Mouse (Mus musculus) T-helper 1 cell (primary cell): Measurements from ENCODE around the gene Baiap3.
"Not testable (repeated sequence)": the region's sequence is repeated elsewhere in the genome, so short reads cannot be mapped to it uniquely, and the experiment has no call there.

Experiments
- in situ Hi-C: fragments of 300-600 bp; cut with MboI, MseI; formaldehyde crosslinking; loops from one replicate; pipeline ENCODE4 v1.15.1; 2025; ENCODE audit warnings: high pct_unique_total_duplicates

The Baiap3 gene

DNA sequence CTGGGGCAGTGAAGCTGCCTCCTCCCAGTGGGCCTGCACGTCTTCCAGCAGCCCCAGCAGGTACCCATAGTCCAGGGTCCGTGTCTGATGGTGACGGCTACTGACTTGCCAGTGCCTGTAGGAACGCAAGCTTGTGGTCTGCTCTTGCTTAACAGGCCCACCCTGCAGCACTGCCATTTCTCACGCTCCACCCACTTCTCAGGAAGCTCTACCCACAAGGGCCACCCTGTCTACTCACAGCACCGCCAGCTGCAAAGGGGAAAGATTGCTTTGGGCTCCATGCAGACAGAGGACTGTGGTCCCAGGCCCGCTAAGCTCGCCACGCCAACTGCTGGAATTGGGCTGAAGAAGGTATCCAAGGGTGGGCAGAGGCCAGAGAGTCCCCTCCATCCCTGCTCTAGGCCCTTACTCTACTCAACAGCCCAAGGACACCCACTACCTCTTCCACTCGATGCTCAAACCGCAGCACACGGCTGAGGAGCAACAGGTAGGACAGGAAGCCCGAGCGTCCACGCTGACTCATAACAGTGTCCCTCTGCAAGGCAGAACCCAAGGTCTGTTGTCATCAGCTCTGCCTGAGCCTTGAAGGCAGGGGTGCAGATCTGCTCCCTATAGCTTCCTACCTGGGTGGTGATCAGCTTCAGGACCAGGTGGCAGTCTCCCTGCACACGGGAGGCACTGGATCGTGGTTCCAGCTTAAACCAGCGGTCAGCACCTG lies 8.0 kb downstream of the Baiap3 start:
- in situ Hi-C loops, result no loop called here

GRCm38 (mm10) chr17:25244239-25244638 lies 11.9 kb downstream of the Baiap3 start:
- in situ Hi-C loops, result no loop called here

DNA sequence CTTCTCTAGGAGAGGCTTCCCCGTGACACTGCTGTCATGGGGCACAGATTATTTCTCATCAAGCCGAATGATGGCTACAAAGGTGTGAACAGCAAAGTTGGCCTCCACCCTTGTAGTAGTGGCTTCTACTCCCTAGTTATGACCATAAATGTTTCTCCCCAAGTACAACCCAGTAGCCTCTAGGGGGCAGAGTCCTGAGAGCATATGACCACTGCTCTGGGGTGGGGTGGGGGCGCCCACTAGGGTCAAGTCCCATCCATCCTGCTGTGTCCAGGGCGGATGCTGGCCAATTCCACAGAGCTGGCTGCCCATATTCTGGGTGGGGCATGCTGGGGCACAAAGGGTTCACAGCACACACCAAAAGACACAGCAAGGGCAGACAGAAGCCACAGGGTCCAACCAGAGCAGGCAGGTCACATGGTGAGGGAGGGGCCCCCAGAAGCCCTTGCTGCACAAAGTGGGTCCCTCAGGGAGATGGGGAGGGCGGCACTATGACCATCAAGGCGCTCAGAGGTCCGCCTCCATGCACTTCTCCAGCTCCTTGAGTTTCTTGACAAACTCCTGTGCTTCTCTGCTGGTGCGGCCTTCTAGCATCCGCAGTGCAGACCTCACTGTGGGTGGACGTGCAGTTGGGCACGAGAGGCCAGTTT lies 12.9 kb downstream of the Baiap3 start:
- in situ Hi-C loops, result no loop called here

GRCm38 (mm10) chr17:25239695-25240636 lies 16.2 kb downstream of the Baiap3 start, which contains the start of the genes Gnptg and Tsr3:
TSS of gene Gnptg (minus strand) at chr17:25240124.
TSS of gene Tsr3 (plus strand) at chr17:25240170.
- in situ Hi-C loops, result no loop called here

GRCm38 (mm10) chr17:25235635-25236034 lies 20.5 kb downstream of the Baiap3 start:
- in situ Hi-C loops, result no loop called here

DNA sequence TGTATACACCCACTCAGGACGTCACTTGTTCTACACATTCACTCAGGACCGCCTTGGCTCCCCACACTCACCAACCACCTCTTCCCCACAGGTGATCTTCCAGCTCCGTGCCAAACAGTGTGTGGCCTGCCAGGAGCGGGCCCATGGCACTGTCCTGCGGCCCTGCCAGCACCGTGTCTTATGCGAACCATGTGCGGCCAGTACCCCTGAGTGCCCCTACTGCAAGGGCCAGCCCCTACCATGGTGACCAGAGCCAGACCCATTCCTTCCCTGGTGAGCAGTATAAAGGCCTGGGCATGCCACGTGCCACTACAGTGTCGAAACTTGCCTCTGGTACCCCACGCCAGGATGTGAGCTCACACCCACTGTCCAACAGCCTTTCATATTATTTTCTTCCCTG lies 24.5 kb downstream of the Baiap3 start:
- in situ Hi-C loops, result not testable (repeated sequence)

GRCm38 (mm10) chr17:25230700-25231099 lies 25.5 kb downstream of the Baiap3 start:
- in situ Hi-C loops, result no loop called here

DNA sequence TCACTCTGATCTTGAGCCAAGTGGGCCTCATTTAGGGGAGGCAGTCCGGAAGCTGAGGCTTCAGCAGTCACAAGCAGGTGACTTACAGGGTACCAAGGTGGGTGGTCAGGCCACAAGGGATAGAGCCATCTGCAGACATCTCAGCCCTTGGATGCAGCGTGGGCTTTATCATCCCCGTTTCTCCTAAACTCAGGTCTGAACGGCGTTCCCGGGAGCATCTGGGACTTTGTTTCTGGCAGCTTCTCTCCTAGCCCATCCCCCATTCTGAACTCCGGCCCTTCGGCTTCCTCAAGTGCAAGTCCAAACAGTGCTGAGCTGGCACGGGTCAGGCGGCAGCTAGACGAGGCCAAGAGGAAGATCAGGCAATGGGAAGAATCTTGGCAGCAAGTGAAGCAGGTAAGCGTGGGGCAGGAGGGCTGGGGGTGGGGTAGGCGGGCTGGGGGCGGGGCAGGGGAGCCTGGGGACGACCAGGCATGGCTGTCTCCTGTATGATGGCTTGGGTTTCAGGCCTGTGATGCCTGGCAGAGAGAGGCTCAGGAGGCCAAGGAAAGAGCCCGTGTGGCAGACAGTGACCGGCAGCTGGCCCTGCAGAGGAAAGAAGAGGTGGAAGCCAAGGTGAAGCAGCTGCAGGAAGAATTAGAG lies 26.0 kb downstream of the Baiap3 start:
- in situ Hi-C loops, result not testable (repeated sequence)

DNA sequence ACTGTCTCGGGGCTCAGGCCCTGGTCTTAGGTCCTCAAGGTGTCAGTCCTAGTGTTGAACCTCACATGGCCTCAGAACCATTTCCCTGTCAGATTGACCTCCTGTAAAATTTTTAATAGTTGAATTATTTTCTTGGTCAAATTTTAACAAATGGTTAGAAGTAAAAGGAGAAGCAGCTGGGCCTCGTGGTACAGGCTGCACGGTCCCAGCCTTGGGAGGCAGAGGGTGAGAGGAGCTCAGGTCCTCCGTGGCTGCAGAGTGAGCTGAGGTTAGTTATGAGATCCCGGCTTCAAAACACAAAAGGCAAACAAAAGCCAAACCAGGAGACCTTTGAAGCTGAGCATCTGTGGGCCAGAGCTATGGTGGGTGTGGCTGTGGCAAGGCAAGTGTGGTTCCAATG lies 28.2 kb downstream of the Baiap3 start:
- in situ Hi-C loops, result loop anchor here (10.0 kb wide), 1 partner anchor 683 kb away; the partner anchor contains the start of gene Pkd1

DNA sequence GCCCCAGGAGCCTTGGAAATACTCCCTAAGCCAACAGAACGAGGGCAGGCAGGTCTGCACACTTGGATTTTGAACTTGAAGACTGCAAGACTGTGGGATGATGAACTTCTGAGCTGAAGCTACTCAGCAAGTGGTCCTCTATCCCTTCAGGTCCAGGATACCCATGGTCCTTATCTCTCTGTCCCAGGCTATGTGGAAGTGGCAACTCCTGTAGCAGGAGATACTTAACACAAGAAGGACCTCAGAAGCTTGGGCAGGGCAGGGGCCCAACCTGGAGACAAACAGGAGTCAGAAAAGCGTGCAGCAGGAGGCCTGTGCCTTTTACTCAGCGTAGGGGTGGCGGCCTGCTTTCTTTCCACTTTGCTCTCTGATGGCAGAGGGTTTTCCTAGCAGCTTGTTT lies 30.5 kb downstream of the Baiap3 start:
- in situ Hi-C loops, result loop anchor here (10.0 kb wide), 1 partner anchor 681 kb away; the partner anchor contains the start of gene Pkd1

GRCm38 (mm10) chr17:25224586-25225222 lies 31.5 kb downstream of the Baiap3 start:
- in situ Hi-C loops, result loop anchor here (5.0 to 10.0 kb wide), 2 partner anchors 48 to 680 kb away; partner anchors contain the start of genes Pkd1 and Ube2i

DNA sequence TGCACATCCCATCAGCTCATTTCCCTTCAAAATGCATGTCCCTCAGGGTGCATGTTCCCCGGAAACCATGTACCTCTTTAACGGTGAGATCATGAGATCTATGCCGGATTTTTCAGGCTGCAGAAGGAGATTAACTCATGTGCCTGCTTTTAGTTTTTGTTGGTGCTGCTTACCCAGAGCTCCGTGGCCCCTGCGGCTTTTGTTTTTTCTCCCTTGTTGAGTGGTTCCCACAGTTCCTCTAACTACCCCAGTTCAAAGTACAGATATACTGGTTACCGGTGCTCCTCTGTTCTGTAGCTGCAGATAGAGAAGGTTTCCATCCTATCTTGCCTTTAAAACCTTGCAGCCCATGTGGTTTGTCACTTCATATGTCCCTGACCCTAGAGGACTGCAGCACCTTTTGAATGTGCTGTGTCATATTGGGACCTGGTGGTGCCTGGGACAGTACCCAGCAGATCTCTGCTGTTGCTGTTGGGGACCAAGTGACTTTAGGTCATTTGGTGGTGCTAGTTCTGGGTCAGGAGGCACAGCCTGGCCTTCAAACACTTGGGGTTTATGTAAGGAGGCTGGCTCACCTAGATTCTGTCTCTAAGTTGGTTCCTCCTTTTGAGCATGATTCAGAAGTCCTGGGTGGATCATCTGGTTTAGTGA lies 33.1 kb downstream of the Baiap3 start:
- in situ Hi-C loops, result loop anchor here (5.0 to 10.0 kb wide), 2 partner anchors 49 to 678 kb away; partner anchors contain the start of genes Pkd1 and Ube2i

DNA sequence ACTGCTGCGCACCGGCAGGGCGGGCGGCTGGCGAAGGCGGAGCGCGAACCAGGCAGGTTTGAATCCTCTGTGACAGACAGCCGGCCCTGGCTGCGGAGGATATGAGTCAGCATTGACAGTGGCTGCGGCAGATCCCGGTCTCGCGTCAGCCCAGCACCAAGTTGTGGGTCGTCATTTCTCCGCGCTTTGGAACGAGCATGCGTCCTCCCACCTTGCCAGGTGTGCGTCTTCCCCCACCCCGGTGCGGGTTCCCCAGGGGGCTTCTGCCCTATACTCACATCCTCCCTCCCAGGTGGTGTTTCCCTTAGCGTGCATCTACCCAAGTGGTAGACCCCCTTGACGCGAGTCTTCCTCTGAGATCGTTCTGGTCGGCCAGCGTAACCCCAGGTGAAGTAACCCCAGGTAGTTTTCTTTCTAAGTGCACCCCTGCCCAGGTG lies 33.6 kb downstream of the Baiap3 start:
- in situ Hi-C loops, result loop anchor here (5.0 to 10.0 kb wide), 2 partner anchors 50 to 678 kb away; partner anchors contain the start of genes Pkd1 and Ube2i

- in situ Hi-C loops, result loop anchor here (5.0 to 10.0 kb wide), 2 partner anchors 50 to 677 kb away; partner anchors contain the start of genes Pkd1 and Ube2i
Observed at GRCm38 (mm10) chr17:25221821-25222503, 34.2 kb downstream of the Baiap3 start.

- in situ Hi-C loops, result loop anchor here (5.0 to 10.0 kb wide), 2 partner anchors 52 to 676 kb away; partner anchors contain the start of genes Pkd1 and Ube2i
Observed at GRCm38 (mm10) chr17:25220746-25221145, 35.4 kb downstream of the Baiap3 start.

- in situ Hi-C loops, result loop anchor here (5.0 to 10.0 kb wide), 2 partner anchors 53 to 675 kb away; partner anchors contain the start of genes Pkd1 and Ube2i
Observed at GRCm38 (mm10) chr17:25219492-25220295, 36.5 kb downstream of the Baiap3 start.

GRCm38 (mm10) chr17:25218967-25219366 lies 37.2 kb downstream of the Baiap3 start:
- in situ Hi-C loops, result no loop called here

DNA sequence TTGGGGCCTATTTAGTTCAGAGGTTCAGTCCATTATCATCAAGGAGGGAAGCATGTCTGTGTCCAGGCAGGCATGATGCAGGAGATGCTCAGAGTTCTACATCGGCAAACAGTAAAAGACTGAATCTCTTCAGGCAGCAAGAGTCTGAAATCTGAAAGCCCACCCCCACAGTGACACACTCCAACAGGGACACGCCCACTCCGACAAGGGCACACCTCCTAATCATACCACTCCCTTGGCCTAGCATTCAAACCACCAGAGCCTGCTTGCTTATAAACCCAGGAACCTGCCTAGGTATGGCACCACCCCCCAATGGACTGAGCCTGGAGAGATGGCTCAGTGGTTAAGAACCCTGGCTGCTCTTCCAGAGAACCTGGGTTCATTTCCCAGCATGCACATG lies 40.7 kb downstream of the Baiap3 start:
- in situ Hi-C loops, result no loop called here
